ENCODE assay signal across 18 mouse cellular contexts in the genomic region with DNA sequence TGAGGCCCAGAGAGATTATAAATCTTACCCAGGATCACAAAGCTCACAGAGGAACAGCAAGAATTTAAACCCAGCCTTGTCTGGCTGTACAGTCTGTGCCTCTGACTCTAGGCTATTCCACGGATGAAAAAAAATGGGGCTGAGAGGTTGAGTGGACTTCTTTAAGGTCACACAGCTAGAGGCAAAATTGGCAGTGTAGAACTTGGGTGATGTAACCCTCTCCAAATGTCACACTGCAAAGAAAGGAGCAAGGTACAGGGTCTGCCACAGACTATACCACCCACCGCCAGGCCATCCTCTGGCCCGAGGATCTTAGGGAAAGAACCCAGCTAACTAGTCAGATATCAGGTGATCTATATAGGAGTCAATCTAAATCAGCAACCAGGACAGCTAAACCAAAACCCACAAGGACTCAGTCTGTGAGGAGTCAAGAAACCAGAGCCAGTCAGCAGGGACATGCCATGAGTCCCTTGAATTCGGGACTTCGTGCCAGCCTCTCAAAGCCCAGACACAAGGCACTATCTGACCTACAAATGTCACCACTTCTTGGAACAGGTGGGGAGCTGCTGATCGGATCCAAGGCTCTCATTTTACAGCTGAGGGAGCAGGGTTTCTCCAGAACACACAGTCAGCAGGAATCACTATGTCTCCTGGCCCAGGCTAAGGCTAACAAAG. TPM values are rescaled to one million over a fixed set of nuclear protein-coding genes. Genes with fewer than 3 reads are reported as not detected.
DNase-seq lines count a peak whose midpoint lies in the region; ATAC-seq and TF ChIP-seq lines count a peak whose summit lies in the region.
"Had no signal": no experiment of that assay in that cellular context is flagged by ENCODE, and none has a peak within 500 bp of the region (broad histone marks: within the 10 kb centered on the region; RNA-seq: fewer than 3 reads in every experiment).

No protein-coding gene starts in this region.

- no peak for TF ChIP-seq POLR2A in lung, adult 2 months (IDR thresholded peaks at IDR 0.05; ENCODE audit: borderline replicate concordance, extremely low read depth, low read depth, low read length)

- H3K9ac ChIP-seq in forebrain, embryonic 13.5 days, result peak overlapping the region; percentile 34; the same call in 1 of the 2 replicates
- no peak overlapping the region for H3K9ac ChIP-seq in forebrain, embryonic 16.5 days (replicated peaks; ENCODE audit: low read depth, low read length)
- peak overlapping the region; percentile 19 for H3K9ac ChIP-seq in midbrain, embryonic 13.5 days (replicated peaks)
- H3K9ac ChIP-seq in midbrain, postnatal 0 days (replicated peaks; ENCODE audit: low read length, poor library complexity, severe bottlenecking), result no peak overlapping the region
- H3K9ac ChIP-seq in neural tube, embryonic 13.5 days, result no peak overlapping the region
- no peak overlapping the region for H3K9ac ChIP-seq in heart, embryonic 12.5 days
- H3K9ac ChIP-seq: heart, embryonic 13.5 days; kidney, embryonic 15.5 days; lung, embryonic 15.5 days had no signal

- TF ChIP-seq CTCF in midbrain, postnatal 0 days (IDR thresholded peaks at IDR 0.05), result no peak
- TF ChIP-seq CTCF in lung, adult 2 months (IDR thresholded peaks at IDR 0.05; ENCODE audit: insufficient read depth, low read length), result no peak

- 0 out of 2 replicates have a peak overlapping the region, but pooled peaks have one; percentile 3 for H3K4me3 ChIP-seq in forebrain, embryonic 13.5 days
- no peak overlapping the region for H3K4me3 ChIP-seq in forebrain, embryonic 16.5 days (replicated peaks; ENCODE audit: low read length)
- 0 out of 2 replicates have a peak overlapping the region, but pooled peaks have one; percentile 68 for H3K4me3 ChIP-seq in midbrain, embryonic 13.5 days (replicated peaks)
- no peak overlapping the region for H3K4me3 ChIP-seq in midbrain, postnatal 0 days (ENCODE audit: low read depth, low read length)
- H3K4me3 ChIP-seq in neural tube, embryonic 13.5 days, result no peak overlapping the region
- H3K4me3 ChIP-seq in lung, adult 2 months (replicated peaks; ENCODE audit: extremely low read depth, low read depth, low read length), result no peak overlapping the region
- no peak overlapping the region for H3K4me3 ChIP-seq in heart, embryonic 12.5 days
- H3K4me3 ChIP-seq: heart, embryonic 13.5 days; kidney, embryonic 15.5 days; lung, embryonic 15.5 days had no signal

- ATAC-seq in forebrain, embryonic 13.5 days, result no peak
- ATAC-seq in forebrain, embryonic 16.5 days, result no peak
- no peak for ATAC-seq in midbrain, embryonic 13.5 days
- ATAC-seq in midbrain, postnatal 0 days (ENCODE audit: low FRiP score), result no peak
- ATAC-seq in neural tube, embryonic 13.5 days (ENCODE audit: low read depth), result no peak
- no peak for ATAC-seq in heart, embryonic 12.5 days (ENCODE audit: insufficient number of reproducible peaks, low FRiP score)

- H3K4me1 ChIP-seq in forebrain, embryonic 13.5 days, result peaks cover 50% of the 10 kb centered on the region
- peaks cover 30% of the 10 kb centered on the region for H3K4me1 ChIP-seq in forebrain, embryonic 16.5 days (replicated peaks; ENCODE audit: control insufficient read depth, insufficient read depth, low read length)
- H3K4me1 ChIP-seq in midbrain, embryonic 13.5 days (replicated peaks), result peaks cover 48% of the 10 kb centered on the region
- H3K4me1 ChIP-seq in midbrain, postnatal 0 days (ENCODE audit: insufficient read depth, low read length), result no peaks in the 10 kb centered on the region
- peaks cover 45% of the 10 kb centered on the region for H3K4me1 ChIP-seq in neural tube, embryonic 13.5 days (replicated peaks)
- no peaks in the 10 kb centered on the region for H3K4me1 ChIP-seq in lung, adult 2 months (ENCODE audit: control insufficient read depth, insufficient read depth, low read length)
- H3K4me1 ChIP-seq in heart, embryonic 12.5 days (replicated peaks), result peaks cover 19% of the 10 kb centered on the region

- no peaks in the 10 kb centered on the region for H3K9me3 ChIP-seq in forebrain, embryonic 13.5 days (replicated peaks)
- H3K9me3 ChIP-seq in forebrain, embryonic 16.5 days (ENCODE audit: control insufficient read depth, low read length), result no peaks in the 10 kb centered on the region
- no peaks in the 10 kb centered on the region for H3K9me3 ChIP-seq in midbrain, embryonic 13.5 days
- no peaks in the 10 kb centered on the region for H3K9me3 ChIP-seq in midbrain, postnatal 0 days (ENCODE audit: low read length)
- H3K9me3 ChIP-seq in neural tube, embryonic 13.5 days, result no peaks in the 10 kb centered on the region
- no peaks in the 10 kb centered on the region for H3K9me3 ChIP-seq in heart, embryonic 12.5 days (replicated peaks)
- H3K9me3 ChIP-seq: embryonic facial prominence, embryonic 10.5 days; heart, embryonic 13.5 days; kidney, embryonic 15.5 days; lung, embryonic 15.5 days had no signal

- no peak overlapping the region for H3K27ac ChIP-seq in forebrain, embryonic 13.5 days
- no peak overlapping the region for H3K27ac ChIP-seq in forebrain, embryonic 16.5 days (ENCODE audit: low read length)
- H3K27ac ChIP-seq in midbrain, embryonic 13.5 days, result 0 out of 2 replicates have a peak overlapping the region, but pooled peaks have one; percentile 9
- no peak overlapping the region for H3K27ac ChIP-seq in midbrain, postnatal 0 days (ENCODE audit: low read depth, low read length)
- no peak overlapping the region for H3K27ac ChIP-seq in neural tube, embryonic 13.5 days (replicated peaks)
- no peak overlapping the region for H3K27ac ChIP-seq in heart, embryonic 12.5 days (ENCODE audit: poor library complexity, severe bottlenecking)
- H3K27ac ChIP-seq: embryonic facial prominence, embryonic 10.5 days; heart, embryonic 13.5 days; kidney, embryonic 15.5 days; lung, embryonic 15.5 days had no signal

- H3K27me3 ChIP-seq in forebrain, embryonic 13.5 days, result no peaks in the 10 kb centered on the region
- no peaks in the 10 kb centered on the region for H3K27me3 ChIP-seq in forebrain, embryonic 16.5 days (replicated peaks; ENCODE audit: control insufficient read depth, insufficient read depth, low read length)
- no peaks in the 10 kb centered on the region for H3K27me3 ChIP-seq in midbrain, embryonic 13.5 days
- no peaks in the 10 kb centered on the region for H3K27me3 ChIP-seq in midbrain, postnatal 0 days (ENCODE audit: insufficient read depth, low read length)
- H3K27me3 ChIP-seq in neural tube, embryonic 13.5 days, result no peaks in the 10 kb centered on the region
- H3K27me3 ChIP-seq in heart, embryonic 12.5 days (replicated peaks), result peaks cover 29% of the 10 kb centered on the region

- peak overlapping the region; percentile 76; the same call in 1 of the 2 replicates for H3K4me2 ChIP-seq in forebrain, embryonic 13.5 days
- no peak overlapping the region for H3K4me2 ChIP-seq in forebrain, embryonic 16.5 days (ENCODE audit: low read length)
- no peak overlapping the region; the same call in 1 of the 2 replicates for H3K4me2 ChIP-seq in midbrain, embryonic 13.5 days (replicated peaks)
- no peak overlapping the region for H3K4me2 ChIP-seq in midbrain, postnatal 0 days (ENCODE audit: low read depth, low read length, poor library complexity, severe bottlenecking)
- peak overlapping the region; percentile 3; the same call in 1 of the 2 replicates for H3K4me2 ChIP-seq in neural tube, embryonic 13.5 days
- H3K4me2 ChIP-seq in heart, embryonic 12.5 days, result no peak overlapping the region
- H3K4me2 ChIP-seq: heart, embryonic 13.5 days; lung, embryonic 15.5 days had no signal

- whole genome bisulfite sequencing in forebrain, embryonic 13.5 days, result 82% methylated on average over 6 of the region's 6 CpGs
- WGBS in forebrain, embryonic 16.5 days, result 79% methylated on average over 6 of the region's 6 CpGs
- WGBS in midbrain, embryonic 13.5 days, result 89% methylated on average over 6 of the region's 6 CpGs
- WGBS in midbrain, postnatal 0 days, result 77% methylated on average over 6 of the region's 6 CpGs
- WGBS in neural tube, embryonic 13.5 days, result 78% methylated on average over 6 of the region's 6 CpGs
- 89% methylated on average over 6 of the region's 6 CpGs for WGBS in lung, adult 2 months
- WGBS in heart, embryonic 12.5 days, result 75% methylated on average over 6 of the region's 6 CpGs

- DNase-seq in midbrain, postnatal 0 days (ENCODE audit: low spot score), result no peak
- DNase-seq in cerebellum, postnatal 14 days, result peak; percentile 78 to 88
- no peak for DNase-seq in lung, adult 2 months
- DNase-seq: adrenal gland, adult 8-10 months had no signal

- peaks cover 31% of the 10 kb centered on the region for H3K36me3 ChIP-seq in forebrain, embryonic 13.5 days (ENCODE audit: poor library complexity, severe bottlenecking)
- H3K36me3 ChIP-seq in forebrain, embryonic 16.5 days (ENCODE audit: control insufficient read depth, insufficient read depth), result 0 out of 2 replicates have a peak, but pooled peaks cover 2% of the 10 kb centered on the region
- peaks cover 23% of the 10 kb centered on the region for H3K36me3 ChIP-seq in midbrain, embryonic 13.5 days
- peaks cover 10% of the 10 kb centered on the region for H3K36me3 ChIP-seq in midbrain, postnatal 0 days (ENCODE audit: insufficient read depth, low read length)
- peaks cover 25% of the 10 kb centered on the region for H3K36me3 ChIP-seq in neural tube, embryonic 13.5 days
- 0 out of 2 replicates have a peak, but pooled peaks cover 3% of the 10 kb centered on the region for H3K36me3 ChIP-seq in heart, embryonic 12.5 days
- H3K36me3 ChIP-seq: lung, embryonic 15.5 days had no signal

RNA-seq across cellular contexts. Expression of a gene that starts 4.0 kb away (rescaled TPM):
- 40.8 and 41.0 TPM in 2 replicates for polyA plus RNA-seq in forebrain, embryonic 13.5 days (2015; fragmentation: Nextera tagmentation; extraction: Ambion mirVana)
- 49.3 and 55.2 TPM in 2 replicates for polyA plus RNA-seq in forebrain, embryonic 16.5 days (2015; fragmentation: Nextera tagmentation; extraction: Ambion mirVana)
- polyA plus RNA-seq in midbrain, embryonic 13.5 days (2015; fragmentation: Nextera tagmentation; extraction: Ambion mirVana), result 45.3 and 46.4 TPM in 2 replicates
- total RNA-seq in midbrain, postnatal 0 days (2014; rRNA removed), result 68.2 and 71.9 TPM in 2 replicates
- polyA plus RNA-seq in midbrain, postnatal 0 days (2015; fragmentation: Nextera tagmentation; extraction: Ambion mirVana), result 53.9 and 54.7 TPM in 2 replicates
- 44.4 and 49.6 TPM in 2 replicates for polyA plus RNA-seq in neural tube, embryonic 13.5 days (2015; fragmentation: Nextera tagmentation; extraction: Ambion mirVana)
- polyA plus RNA-seq in lung, adult 2 months (2012; rRNA removed), result 2.4 and 4.0 TPM in 2 replicates
- polyA plus RNA-seq in heart, embryonic 12.5 days (2016; fragmentation: Nextera tagmentation; extraction: Ambion mirVana), result 4.1 and 4.5 TPM in 2 replicates
- total RNA-seq: megakaryocyte progenitor cell, adult 5-6 weeks had no signal

RNA-seq across cellular contexts. Expression of a gene that starts 17.1 kb away (rescaled TPM):
- polyA plus RNA-seq in forebrain, embryonic 13.5 days (2015; fragmentation: Nextera tagmentation; extraction: Ambion mirVana), result 0.27 and 0.31 TPM in 2 replicates
- 0.26 and 0.46 TPM in 2 replicates for polyA plus RNA-seq in forebrain, embryonic 16.5 days (2015; fragmentation: Nextera tagmentation; extraction: Ambion mirVana)
- polyA plus RNA-seq in midbrain, embryonic 13.5 days (2015; fragmentation: Nextera tagmentation; extraction: Ambion mirVana), result 0.32 and 0.40 TPM in 2 replicates
- total RNA-seq in midbrain, postnatal 0 days (2014; rRNA removed), result 0.14 TPM in 1 of 2 replicates, not detected in the other
- 0.25 TPM in 2 replicates for polyA plus RNA-seq in midbrain, postnatal 0 days (2015; fragmentation: Nextera tagmentation; extraction: Ambion mirVana)
- 0.45 and 0.65 TPM in 2 replicates for polyA plus RNA-seq in neural tube, embryonic 13.5 days (2015; fragmentation: Nextera tagmentation; extraction: Ambion mirVana)
- 7.8 and 12.0 TPM in 2 replicates for polyA plus RNA-seq in lung, adult 2 months (2012; rRNA removed)
- 1.6 and 1.9 TPM in 2 replicates for polyA plus RNA-seq in heart, embryonic 12.5 days (2016; fragmentation: Nextera tagmentation; extraction: Ambion mirVana)
- total RNA-seq: layer of hippocampus, adult 8-10 months; left cerebral cortex, postnatal 10 days had no signal

RNA-seq across cellular contexts. Expression of a gene that starts 37.4 kb away (rescaled TPM):
- polyA plus RNA-seq in forebrain, embryonic 13.5 days (2015; fragmentation: Nextera tagmentation; extraction: Ambion mirVana), result 8.5 and 8.7 TPM in 2 replicates
- polyA plus RNA-seq in forebrain, embryonic 16.5 days (2015; fragmentation: Nextera tagmentation; extraction: Ambion mirVana), result 12.7 and 14.5 TPM in 2 replicates
- polyA plus RNA-seq in midbrain, embryonic 13.5 days (2015; fragmentation: Nextera tagmentation; extraction: Ambion mirVana), result 11.3 and 11.8 TPM in 2 replicates
- total RNA-seq in midbrain, postnatal 0 days (2014; rRNA removed), result 36.3 and 54.3 TPM in 2 replicates
- polyA plus RNA-seq in midbrain, postnatal 0 days (2015; fragmentation: Nextera tagmentation; extraction: Ambion mirVana), result 44.1 and 48.5 TPM in 2 replicates
- polyA plus RNA-seq in neural tube, embryonic 13.5 days (2015; fragmentation: Nextera tagmentation; extraction: Ambion mirVana), result 19.7 and 20.2 TPM in 2 replicates
- polyA plus RNA-seq in lung, adult 2 months (2012; rRNA removed), result 176 and 296 TPM in 2 replicates
- 53.7 and 54.9 TPM in 2 replicates for polyA plus RNA-seq in heart, embryonic 12.5 days (2016; fragmentation: Nextera tagmentation; extraction: Ambion mirVana)

RNA-seq across cellular contexts. Expression of a gene that starts 40.1 kb away (rescaled TPM):
- not detected in 2 replicates for polyA plus RNA-seq in forebrain, embryonic 13.5 days (2015; fragmentation: Nextera tagmentation; extraction: Ambion mirVana)
- not detected in 2 replicates for polyA plus RNA-seq in forebrain, embryonic 16.5 days (2015; fragmentation: Nextera tagmentation; extraction: Ambion mirVana)
- not detected in 2 replicates for polyA plus RNA-seq in midbrain, embryonic 13.5 days (2015; fragmentation: Nextera tagmentation; extraction: Ambion mirVana)
- total RNA-seq in midbrain, postnatal 0 days (2014; rRNA removed), result not detected in 2 replicates
- polyA plus RNA-seq in midbrain, postnatal 0 days (2015; fragmentation: Nextera tagmentation; extraction: Ambion mirVana), result not detected in 2 replicates
- polyA plus RNA-seq in neural tube, embryonic 13.5 days (2015; fragmentation: Nextera tagmentation; extraction: Ambion mirVana), result not detected in 2 replicates
- not detected in 2 replicates for polyA plus RNA-seq in lung, adult 2 months (2012; rRNA removed)
- polyA plus RNA-seq in heart, embryonic 12.5 days (2016; fragmentation: Nextera tagmentation; extraction: Ambion mirVana), result not detected in 2 replicates
- total RNA-seq: adrenal gland, adult 8-10 months; layer of hippocampus, adult 8-10 months; left cerebral cortex, postnatal 10 days; liver, adult 2 months; megakaryocyte progenitor cell, adult 5-6 weeks had no signal
- polyA plus RNA-seq: embryonic facial prominence, embryonic 10.5 days; heart, embryonic 13.5 days; kidney, embryonic 15.5 days; liver, adult 2 months; lung, embryonic 15.5 days; neural tube, embryonic 11.5 days had no signal

RNA-seq across cellular contexts. Expression of a gene that starts 57.4 kb away (rescaled TPM):
- polyA plus RNA-seq in forebrain, embryonic 13.5 days (2015; fragmentation: Nextera tagmentation; extraction: Ambion mirVana), result 0.14 TPM in 1 of 2 replicates, not detected in the other
- 0.11 TPM in 1 of 2 replicates, not detected in the other for polyA plus RNA-seq in forebrain, embryonic 16.5 days (2015; fragmentation: Nextera tagmentation; extraction: Ambion mirVana)
- polyA plus RNA-seq in midbrain, embryonic 13.5 days (2015; fragmentation: Nextera tagmentation; extraction: Ambion mirVana), result 0.07 and 0.24 TPM in 2 replicates
- 0.11 TPM in 1 of 2 replicates, not detected in the other for total RNA-seq in midbrain, postnatal 0 days (2014; rRNA removed)
- polyA plus RNA-seq in midbrain, postnatal 0 days (2015; fragmentation: Nextera tagmentation; extraction: Ambion mirVana), result 0.12 TPM in 1 of 2 replicates, not detected in the other
- polyA plus RNA-seq in neural tube, embryonic 13.5 days (2015; fragmentation: Nextera tagmentation; extraction: Ambion mirVana), result 0.08 and 0.14 TPM in 2 replicates
- 2.0 and 2.2 TPM in 2 replicates for polyA plus RNA-seq in lung, adult 2 months (2012; rRNA removed)
- polyA plus RNA-seq in heart, embryonic 12.5 days (2016; fragmentation: Nextera tagmentation; extraction: Ambion mirVana), result 0.77 and 1.6 TPM in 2 replicates
- total RNA-seq: adrenal gland, adult 8-10 months; left cerebral cortex, postnatal 10 days; liver, adult 2 months; megakaryocyte progenitor cell, adult 5-6 weeks had no signal
- polyA plus RNA-seq: neural tube, embryonic 11.5 days had no signal

Comparison
In these comparisons a context has a peak if more than half of its experiments do, and no peak if none do; other contexts are left out.
1. H3K4me2 ChIP-seq: peak in forebrain, embryonic 13.5 days (single experiment) and neural tube, embryonic 13.5 days (single experiment); none in forebrain, embryonic 16.5 days (single experiment), midbrain, embryonic 13.5 days (single experiment), midbrain, postnatal 0 days (single experiment) and heart, embryonic 12.5 days (single experiment).
2. H3K4me3 ChIP-seq: peak in forebrain, embryonic 13.5 days (single experiment) and midbrain, embryonic 13.5 days (single experiment); none in forebrain, embryonic 16.5 days (single experiment), midbrain, postnatal 0 days (single experiment), neural tube, embryonic 13.5 days (single experiment), lung, adult 2 months (single experiment) and heart, embryonic 12.5 days (single experiment).
3. H3K9ac ChIP-seq: peak in forebrain, embryonic 13.5 days (single experiment) and midbrain, embryonic 13.5 days (single experiment); none in forebrain, embryonic 16.5 days (single experiment), midbrain, postnatal 0 days (single experiment), neural tube, embryonic 13.5 days (single experiment) and heart, embryonic 12.5 days (single experiment).
4. DNase-seq: peak in cerebellum, postnatal 14 days (2 of 2); none in midbrain, postnatal 0 days (single experiment) and lung, adult 2 months (single experiment).